Mouse (Mus musculus): ENCODE results near the gene 2210016L21Rik.
"Not testable (repeated sequence)": the region's sequence is repeated elsewhere in the genome, so short reads cannot be mapped to it uniquely, and the experiment has no call there.

2210016L21Rik gene

DNA sequence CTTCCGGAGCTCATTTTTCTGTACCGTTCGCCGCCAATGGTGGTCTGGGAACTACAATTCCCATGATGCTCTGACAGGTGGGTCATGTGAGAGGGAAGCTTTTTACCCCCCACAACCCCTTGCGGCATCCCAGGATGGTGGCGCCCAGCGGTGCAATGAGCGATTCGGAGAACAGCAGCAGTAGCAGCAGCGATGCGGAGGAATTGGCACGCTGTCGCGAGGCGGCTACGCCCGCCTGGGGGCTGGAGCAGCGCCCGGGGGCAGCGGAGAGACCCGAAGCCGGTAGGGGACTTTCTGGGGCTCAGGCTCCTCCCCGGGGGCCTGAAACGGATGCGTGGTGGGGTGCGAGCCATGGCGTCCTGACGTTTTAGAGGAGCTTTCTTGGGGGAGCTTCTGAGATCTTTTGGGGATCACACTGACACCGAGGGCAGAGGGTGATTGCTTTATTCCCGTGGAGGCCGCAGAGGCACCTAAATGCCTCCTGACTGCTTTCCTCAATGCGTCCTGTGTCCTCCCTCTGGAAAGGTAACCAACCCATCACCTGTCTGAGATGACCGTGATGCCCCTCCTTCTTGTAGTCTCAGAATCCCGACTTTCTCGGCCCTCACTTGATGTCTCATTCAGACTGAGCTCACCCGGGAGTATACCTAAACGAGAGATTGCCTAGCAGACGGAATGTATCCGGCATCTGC is at the start of gene 2210016L21Rik:
Gene 2210016L21Rik, plus strand, starts transcription at position 85 of the 692 bp plus-strand sequence.
- DNase-seq = peak; percentile 95

DNA sequence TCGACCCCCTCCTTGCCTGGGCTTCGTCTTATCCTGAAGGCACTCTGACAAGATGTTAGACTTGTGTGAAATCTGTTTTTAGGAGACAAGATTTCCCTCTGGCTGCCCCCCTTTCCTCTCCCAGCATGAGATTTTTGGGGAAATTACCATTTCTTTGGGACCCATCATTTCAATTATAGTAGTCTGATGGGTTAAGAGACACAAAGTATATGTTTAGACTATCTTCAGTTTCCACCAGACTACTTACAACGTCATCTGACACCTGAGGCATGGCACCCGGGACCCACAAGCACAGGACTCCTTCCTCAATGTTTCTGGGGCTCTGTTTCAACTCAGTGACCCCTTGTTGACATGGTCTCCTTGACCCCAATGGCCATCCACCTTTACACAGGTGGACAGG is 46.4 kb upstream of the 2210016L21Rik start:
- no peak for DNase-seq

DNA sequence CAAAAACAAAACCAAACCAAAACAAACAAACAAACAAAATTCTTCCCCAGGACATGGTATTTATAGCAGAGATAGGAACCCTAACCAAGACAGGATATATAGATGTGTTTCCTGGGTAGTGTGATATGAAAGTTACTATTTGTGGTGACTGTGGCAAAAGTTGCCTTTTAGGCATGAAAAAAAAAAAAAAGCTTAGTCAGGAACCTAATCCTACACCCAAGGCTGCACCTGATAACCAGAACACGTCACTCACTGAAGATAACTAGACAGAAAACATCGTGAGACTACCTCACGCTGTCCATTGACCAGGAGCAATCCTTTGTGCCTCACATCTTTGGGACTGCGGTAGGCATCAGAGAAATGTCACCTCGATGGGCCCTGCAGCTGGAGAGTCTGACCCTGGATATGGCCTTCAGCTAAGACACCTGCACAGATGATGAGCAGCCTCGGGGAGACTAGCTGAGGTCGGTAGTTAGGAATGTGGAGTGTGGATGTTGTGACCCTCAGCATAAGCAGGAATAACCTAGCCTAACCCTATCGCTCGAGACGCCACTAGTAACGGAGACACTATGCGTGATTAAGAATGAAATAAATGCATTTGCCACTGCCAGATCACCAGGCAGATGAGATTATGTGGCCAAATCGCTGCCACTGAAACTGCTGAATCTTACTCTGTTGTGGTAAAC is 45.1 kb upstream of the 2210016L21Rik start, which contains the start of gene Oasl2:
Gene Oasl2, plus strand, starts transcription at position 249 of the 686 bp plus-strand sequence.
- no peak for DNase-seq

DNA sequence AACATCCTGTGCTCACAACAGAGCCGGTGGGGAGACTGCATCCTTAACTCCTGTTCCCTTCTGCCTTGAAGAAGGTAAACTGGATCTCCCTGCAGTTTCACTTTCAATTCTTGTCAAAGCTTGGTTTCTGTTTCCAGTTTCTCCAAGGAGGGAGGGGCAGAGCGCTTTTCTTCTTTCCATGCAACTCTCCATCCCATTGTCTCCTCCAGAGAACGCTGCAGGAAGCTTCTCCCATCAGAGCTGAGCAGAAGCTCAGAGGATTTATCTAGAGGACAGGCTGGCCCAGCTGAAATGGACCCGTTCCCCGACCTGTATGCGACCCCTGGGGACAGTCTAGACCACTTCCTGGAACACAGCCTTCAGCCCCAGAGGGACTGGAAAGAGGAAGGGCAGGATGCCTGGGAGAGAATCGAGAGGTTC is 44.6 kb upstream of the 2210016L21Rik start:
- DNase-seq = no peak

DNA sequence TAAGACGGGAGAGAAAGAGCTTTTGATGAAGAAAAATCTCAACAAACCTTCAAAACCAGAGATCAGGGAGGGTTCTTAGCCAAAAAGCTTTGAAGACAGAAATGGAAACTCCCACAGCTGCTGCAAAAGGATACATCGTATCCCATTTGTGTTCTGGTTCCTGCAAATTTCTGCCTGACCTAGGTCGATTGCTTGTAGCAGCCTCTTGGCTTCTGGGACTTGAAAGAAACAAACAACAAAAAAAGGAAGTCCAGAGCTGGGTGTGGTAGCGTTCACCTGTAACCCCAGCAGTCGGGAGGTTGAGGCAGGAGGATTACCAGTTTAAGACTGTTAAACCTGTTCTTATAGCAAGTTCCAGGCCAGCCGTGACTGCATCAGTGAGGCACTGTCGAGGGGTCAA is 43.1 kb upstream of the 2210016L21Rik start:
- no peak for DNase-seq

DNA sequence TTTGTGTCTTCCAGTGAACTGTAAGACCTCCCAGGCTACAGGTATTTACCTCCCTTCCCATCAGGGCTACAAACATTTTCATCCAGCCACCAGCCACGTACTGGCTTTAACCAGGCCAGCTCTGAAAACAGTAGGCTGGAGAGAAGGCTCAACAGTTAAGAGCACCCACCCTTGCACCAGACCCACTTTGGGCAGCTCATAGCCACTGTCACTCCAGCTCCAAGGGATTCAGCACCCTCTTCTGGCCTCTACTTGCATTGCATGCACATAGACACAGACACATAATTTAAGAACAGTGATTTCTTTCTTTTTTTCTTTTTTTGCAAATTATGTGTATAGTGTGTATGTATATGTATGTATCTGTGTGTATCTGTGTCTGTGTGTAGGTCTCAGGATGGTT is 39.5 kb upstream of the 2210016L21Rik start:
- DNase-seq = peak; percentile 69

DNA sequence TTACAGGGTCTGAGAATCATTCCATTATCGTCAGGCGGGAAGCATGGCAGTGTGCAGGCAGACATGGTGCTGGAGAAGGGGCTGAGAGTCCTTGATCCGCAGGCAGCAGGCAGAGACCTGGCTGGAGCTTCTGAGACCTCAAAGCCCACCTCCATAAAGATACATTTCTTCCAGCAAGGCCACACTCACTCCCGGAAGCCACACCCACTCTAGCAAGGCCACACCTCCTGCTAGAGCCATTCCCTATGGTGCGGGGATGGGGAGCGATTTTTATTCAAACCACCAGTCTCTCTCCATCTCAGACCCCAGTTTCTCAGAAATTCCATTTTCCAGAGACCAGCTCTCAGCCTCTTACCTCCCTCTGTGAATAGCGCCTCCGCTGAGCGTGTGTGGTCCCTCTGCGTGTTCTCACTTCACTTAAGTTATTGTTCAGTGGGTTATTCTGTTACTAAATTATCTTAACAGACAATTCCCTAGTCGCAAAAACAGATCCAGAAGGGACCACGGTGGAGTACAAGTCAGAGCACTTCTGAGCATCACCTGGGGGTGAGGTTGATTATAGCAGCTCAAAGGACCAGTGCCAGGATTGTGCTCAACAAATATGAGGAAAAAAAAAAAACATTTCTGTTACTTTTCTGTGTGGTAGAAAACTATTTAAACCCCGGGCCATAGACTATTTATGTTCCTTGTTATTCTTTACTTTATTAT is 33.2 kb upstream of the 2210016L21Rik start:
- DNase-seq = peak; percentile 28

DNA sequence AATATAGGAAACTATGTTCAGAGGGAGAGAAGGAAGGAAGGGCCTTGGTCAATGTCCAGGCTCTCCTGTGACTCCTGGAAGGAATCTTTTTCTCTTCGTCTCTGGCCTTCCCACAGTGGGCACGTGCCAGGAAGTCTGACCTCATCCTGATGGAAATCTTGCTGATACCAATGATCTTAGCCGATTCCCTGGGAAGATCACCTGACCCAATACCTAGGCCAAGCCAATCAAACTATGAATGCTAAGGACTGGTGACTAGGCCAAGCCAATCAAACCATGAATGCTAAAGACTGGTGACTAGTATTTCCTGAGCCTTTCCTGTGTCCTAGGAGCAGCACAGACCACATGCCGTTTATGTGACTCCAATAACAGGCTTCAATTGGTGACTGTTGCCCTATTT is 28.3 kb upstream of the 2210016L21Rik start:
- DNase-seq = no peak

DNA sequence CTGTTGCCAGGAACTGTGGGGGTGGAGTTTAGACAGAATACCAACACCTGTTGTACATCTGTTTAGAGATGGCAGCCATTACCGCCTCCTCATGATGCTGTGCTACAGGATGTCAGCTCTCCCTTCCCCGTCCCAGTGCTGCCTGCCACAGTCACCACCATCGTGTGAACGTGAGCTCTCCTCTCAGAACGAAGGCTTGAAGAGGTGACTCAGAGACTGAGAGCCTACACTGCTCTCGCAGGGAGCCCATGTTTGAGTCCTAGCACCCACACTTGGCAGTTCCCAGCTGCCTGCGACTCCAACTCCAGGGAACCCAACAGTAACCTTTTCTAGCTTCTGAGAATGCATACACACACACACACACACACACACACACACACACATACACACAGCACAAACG is 27.1 kb upstream of the 2210016L21Rik start:
- peak; percentile 11 for DNase-seq

DNA sequence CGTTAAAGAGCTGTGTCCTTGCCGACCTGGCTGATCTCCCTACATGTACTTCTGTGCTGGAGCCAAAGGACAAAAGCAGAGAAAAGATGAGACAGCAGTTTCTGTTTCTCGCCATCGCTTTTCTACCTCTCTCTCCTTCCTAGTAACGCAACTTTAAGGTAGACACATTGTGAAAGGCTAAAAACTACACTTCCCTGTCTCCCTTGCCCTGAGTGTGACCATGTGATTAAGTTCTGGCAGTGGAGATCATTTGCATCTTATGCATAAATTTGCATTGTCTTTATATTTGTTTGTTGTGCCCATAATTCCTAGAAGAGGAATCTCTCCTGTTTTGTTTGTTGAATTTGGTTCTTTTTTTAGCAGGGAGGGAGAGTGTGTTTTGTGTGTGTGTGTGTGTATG is 26.1 kb upstream of the 2210016L21Rik start:
- DNase-seq = no peak

DNA sequence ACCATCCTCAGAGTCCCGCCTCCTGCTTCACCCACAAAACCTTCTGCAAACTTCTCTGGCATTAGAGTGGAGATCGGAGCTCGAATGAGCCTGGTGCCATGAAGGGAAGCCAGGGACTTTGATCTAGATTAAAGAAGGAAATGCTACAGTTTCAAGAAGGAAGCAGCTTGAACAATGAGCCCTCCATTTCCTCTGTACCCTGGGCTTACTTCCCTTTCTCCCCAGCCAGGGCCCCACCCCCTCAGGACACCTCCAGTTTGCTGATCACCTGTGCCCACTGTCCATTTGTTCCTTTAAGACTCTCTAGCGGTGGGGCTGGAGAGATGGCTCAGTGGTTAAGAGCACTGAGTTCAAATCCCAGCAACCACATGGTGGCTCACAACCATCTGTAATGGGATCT is 25.2 kb upstream of the 2210016L21Rik start:
- DNase-seq = no peak

DNA sequence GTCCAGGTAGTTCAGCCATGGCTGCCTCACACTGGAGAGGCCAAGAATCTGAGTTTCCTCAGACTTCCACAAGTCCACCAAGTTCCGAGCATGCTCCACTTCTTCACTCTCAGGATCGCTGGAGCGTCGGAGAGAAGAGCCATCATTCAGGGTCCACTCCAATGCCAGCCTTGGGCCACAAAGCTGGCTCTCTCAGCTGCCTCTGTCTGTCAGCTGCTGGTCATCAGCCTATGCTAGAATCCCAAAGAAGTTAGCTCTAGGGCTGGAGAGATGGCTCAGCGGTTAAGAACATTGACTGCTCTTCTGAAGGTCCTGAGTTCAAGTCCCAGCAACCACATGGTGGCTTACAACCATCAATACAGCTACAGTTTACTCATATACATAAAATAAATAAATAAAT is 24.6 kb upstream of the 2210016L21Rik start:
- not testable (repeated sequence) for DNase-seq

DNA sequence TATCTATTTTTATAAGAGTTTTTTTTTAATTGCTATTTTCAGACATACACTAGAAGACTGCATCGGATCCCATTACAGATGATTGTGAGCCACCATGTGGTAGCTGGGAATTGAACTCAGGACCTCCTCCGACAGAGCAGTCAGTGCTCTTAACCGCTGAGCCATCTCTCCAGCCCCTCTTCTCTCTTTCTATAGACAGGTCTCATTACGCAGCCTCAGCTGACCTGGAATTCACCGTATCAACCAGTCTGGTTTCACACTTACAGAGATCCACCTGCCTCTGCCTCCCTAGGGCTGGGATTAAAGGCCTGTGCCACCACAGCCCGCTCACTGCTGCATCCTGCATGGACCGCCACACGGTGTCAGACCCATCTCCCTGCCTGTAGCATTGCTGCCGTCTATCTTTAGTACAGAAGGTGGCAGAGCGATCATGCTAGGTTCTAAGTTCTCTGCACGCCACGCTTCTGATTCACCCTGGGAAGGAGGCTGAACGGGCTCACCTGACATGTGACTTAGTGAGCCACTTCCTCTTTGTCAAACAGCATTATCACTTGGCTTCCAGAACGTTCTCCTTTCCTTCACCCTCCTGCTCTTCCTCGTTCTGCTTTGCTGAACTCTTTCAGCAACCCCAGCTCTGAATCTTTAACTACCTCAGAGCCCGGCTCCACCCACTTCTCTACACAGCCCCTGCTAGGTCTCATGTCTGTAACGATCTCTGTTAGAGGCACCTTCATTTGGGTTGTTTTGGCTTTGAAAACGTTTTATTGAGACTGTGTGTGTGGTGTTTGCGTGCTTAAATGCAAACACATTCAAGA is 20.2 kb upstream of the 2210016L21Rik start:
- no peak for DNase-seq

DNA sequence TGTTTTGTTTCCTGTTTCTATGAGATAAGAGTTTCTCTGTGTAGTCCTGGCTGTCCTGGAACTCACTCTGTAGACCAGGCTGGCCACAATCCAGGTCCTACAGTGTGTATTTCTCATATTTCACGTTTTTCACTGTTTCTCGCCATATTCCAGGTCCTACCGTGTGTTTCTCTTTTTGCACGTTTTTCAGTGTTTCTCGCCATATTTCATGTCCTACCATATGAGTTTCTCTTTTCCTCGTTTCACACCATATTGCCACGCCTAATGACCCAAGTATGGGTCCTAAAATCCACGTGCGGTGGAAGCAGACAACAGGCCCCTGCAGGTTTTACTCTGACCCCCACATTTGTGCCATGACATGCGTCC is 19.6 kb upstream of the 2210016L21Rik start:
- DNase-seq = no peak

DNA sequence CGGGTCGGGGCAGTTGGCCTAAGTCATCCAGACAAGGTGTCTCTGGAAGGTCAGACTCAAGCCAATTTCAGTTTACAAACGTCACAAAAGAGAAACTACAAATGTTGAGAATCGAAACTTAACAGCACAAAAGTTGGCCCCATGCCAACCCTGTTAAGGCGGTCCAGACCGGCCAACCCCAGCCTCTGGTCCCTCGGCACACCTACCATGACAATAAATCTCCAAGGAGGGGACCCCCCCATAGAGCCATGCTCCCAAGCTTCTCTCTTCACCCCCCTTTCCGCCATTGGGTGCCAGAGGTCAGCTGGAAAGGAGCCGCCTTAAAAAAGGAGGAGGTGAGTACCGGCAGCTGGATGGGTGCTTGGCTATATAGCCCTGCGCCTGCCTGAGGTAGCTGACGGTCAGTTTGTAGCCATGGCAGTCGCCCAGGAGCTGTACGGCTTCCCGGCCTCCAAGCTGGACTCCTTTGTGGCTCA is 18.9 kb upstream of the 2210016L21Rik start, which contains the start of gene Oasl1:
Gene Oasl1, plus strand, starts transcription at position 243 of the 476 bp plus-strand sequence.
- no peak for DNase-seq

DNA sequence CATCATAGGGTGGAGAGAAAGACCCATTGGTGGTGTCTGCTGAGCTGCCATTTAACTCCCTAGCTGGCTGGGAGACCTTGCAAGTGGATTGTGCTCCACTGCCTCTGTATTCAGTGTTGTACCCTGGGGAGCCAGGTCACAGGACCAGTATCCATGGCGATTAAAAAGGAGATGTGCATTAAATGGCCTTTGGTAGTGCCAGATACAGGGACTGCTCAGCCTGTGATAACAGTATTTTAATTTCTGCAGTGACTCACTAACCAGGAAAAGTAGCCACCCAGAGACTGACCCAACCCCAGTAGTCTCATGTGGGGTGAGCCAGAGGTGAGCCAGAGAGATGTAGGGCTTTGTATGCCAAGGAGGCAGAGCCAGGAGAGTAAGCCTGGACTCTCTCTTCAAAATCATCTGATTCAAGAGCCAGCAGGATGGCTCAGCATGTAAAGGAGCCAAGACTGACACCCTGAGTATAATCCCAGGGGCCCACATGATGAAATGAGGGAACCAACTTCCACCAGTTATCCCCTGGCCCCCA is 15.7 kb upstream of the 2210016L21Rik start:
- no peak for DNase-seq

DNA sequence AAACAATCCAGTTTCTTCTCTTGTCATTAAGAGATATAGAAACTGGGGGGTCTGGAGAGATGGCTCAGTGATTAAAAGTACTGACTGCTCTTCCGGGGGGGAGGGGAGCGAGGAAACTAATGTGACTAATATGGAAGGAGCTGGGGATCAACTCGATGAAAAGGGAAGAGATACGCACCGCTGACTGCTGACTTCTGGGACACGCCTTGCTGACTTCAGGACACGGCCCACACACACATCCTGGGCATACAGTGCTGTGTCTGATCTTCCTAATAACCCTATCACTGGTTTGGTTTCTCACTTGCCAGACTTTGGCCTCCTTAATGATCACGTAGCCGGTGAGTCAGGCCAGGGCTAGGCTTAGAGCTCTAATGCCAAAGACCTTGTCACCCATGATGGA is 15.2 kb upstream of the 2210016L21Rik start:
- DNase-seq = no peak

DNA sequence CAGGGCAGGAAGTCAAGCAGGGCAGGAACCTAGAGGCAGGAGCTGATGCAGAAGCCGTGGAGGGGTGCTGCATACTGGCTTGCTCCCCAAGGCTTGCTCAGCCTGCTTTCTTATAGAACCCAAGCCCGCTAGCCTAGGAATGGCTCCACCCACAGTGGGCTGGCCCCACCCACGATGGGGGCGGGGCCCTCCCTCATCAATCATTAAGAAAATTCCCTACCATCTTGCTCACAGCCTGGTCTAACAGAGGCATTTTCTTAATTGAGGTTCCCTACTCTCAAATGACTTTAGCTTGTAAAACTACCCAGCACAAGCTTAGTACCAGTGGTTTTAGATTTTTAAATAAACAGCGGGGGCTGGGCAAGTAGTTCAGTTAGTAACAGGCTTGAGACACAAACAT is 10.3 kb upstream of the 2210016L21Rik start:
- no peak for DNase-seq

DNA sequence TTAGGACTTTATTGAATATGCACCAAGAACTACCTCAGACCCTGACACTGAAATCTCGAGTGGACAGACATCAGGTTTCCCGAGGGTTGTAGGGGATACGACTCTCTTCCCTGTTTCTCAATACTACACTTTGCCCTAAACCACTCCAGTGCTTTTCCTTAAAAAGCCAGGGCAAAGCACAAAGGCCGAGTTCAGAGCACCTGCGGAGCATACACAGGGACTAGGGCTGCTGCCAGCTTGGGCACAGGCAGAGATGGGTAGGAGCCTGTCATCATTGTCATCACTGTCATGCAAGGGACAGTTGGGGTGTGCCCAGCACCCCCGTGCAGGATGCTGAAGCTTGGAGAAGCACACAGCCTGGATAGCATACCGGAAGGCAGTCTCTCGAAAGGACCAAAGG is 8.8 kb upstream of the 2210016L21Rik start:
- DNase-seq = no peak

DNA sequence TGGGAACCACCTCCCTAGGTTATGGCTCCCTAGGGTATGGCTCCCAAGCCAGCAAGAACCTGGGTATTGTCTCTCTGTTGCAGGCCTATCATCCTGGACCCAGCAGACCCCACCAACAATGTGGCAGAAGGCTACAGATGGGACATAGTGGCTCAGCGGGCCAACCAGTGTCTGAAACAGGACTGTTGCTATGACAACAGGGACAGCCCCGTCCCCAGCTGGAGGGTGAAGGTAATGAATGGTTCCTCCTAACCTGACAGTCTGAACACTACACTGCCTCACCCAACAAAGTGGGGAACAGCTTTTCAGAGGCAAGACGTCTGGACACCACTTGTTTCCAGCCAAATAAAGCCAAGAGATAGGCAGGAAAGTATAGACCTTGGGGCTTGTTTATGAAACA is 6.1 kb upstream of the 2210016L21Rik start:
- peak; percentile 39 for DNase-seq

DNA sequence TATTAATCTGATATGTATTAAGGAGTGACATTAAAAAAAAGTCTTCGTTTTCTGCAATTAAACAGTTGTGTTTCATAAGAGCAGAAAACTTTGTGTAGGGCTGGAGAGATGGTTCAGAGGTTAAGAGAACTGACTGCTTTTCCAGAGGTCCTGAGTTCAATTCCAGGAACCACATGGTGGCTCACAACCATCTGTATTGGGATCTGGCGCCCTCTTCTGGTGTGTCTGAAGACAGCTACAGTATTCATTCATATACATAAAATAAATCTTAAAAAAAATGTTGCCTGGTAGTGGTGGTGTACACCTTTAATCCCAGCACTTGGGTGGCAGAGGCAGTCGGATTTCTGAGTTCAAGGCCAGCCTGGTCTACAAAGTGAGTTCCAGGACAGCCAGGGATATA is 820 bp upstream of the 2210016L21Rik start:
- DNase-seq = not testable (repeated sequence)

DNA sequence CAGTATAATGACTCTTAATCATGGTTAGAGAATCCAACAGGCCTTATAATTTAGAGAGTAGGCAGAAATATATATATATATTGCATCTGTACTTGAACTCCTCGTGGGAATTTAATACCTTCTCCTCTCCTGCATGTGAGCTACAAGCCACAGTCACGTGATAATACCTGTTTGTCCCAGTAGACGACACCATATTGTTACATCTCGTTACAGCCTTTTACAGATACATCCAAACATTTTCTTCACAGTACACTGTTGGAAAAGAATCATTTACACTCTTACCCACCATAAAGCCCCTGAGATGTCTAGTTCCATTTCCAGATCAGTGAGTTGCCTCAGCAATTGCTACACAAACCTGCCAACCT is 790 bp downstream of the 2210016L21Rik start:
- no peak for DNase-seq

DNA sequence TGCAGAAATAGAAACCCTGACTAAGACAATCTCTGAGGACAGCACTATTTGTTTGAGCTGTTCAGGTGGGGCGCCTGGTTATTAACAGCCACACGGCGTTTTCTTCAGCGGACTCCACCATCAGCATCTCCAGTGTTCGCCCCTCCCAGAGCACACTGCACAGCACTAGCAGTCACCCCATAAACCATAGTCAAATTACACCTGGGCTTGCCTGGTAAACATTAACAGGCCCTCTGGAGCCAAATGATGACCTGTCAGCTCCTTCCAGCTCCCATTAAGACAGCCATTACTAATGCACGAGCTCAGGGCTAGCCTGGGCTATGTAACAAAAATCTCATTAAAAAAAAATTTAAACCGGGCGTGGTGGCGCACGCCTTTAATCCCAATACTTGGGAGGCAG is 3.1 kb downstream of the 2210016L21Rik start:
- DNase-seq = no peak

All from embryo, embryonic 11 days (tissue).